Comparison of ENCODE assay signal across 8 mouse cellular contexts in the genomic region with DNA sequence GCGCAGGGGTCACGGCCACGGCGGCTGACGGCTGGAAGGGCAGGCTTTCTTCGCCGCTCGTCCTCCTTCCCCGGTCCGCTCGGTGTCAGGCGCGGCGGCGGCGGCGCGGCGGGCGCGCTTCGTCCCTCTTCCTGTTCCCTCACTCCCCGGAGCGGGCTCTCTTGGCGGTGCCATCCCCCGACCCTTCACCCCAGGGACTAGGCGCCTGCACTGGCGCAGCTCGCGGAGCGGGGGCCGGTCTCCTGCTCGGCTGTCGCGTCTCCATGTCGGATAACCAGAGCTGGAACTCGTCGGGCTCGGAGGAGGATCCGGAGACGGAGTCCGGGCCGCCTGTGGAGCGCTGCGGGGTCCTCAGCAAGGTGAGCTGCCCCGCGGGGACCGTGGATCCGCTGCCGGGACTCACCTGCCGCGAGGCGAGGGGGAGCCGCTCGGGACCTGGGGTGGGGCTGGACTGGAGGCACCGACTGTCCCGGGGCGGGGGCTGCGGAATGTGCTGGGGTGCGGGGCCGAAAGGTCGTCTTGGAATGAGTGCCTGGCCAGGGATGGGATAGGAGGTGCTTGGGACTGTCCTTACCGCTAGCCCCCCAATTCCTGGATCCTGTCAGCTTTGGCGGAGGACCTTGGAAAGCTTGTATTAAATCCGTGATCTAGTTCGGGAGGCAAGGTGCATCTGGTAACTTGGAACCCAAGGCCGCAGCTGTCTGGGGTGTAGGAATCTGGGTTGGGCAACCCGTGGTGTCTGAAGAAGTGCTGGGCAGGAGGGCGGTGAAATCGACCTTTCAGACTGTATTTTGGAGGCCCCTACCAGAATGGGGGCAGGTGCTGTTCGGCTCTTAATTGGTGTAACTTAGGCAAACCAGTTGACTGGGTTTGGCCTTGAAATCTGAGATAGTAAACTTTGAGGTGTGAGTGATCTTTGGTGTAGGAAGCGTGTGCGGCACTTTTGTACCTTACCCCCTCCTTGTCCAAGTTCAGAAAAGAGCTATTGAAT. TPM values are rescaled to one million over a fixed set of nuclear protein-coding genes. Genes with fewer than 3 reads are reported as not detected.
A peak's percentile ranks its signal among the peaks of the same experiment; 100 is the strongest.
DNase-seq lines count a peak whose midpoint lies in the region; ATAC-seq and TF ChIP-seq lines count a peak whose summit lies in the region.

No protein-coding gene starts in this region.

- peaks cover 2% of the 10 kb centered on the region; the same call in 1 of the 2 replicates for H3K36me3 ChIP-seq in erythroblast, embryonic 14.5 days (ENCODE audit: control insufficient read depth)
- no peaks in the 10 kb centered on the region for H3K36me3 ChIP-seq in hindbrain, embryonic 11.5 days (ENCODE audit: control insufficient read depth, insufficient read depth, low read length)
- H3K36me3 ChIP-seq in limb, embryonic 12.5 days: no peaks in the 10 kb centered on the region
- no peaks in the 10 kb centered on the region for H3K36me3 ChIP-seq in midbrain, embryonic 13.5 days

- peak overlapping the region; percentile 98 for H3K27ac ChIP-seq in layer of hippocampus, adult 2 months
- H3K27ac ChIP-seq in hindbrain, embryonic 11.5 days (ENCODE audit: low read depth, low read length): peak overlapping the region; percentile 87
- peak overlapping the region; percentile 90 for H3K27ac ChIP-seq in limb, embryonic 12.5 days
- H3K27ac ChIP-seq in midbrain, embryonic 13.5 days: peak overlapping the region; percentile 96

- H3K9me3 ChIP-seq in erythroblast, embryonic 14.5 days (ENCODE audit: control insufficient read depth, low read length): no peaks in the 10 kb centered on the region
- H3K9me3 ChIP-seq in hindbrain, embryonic 11.5 days (ENCODE audit: control insufficient read depth, low read length): no peaks in the 10 kb centered on the region
- no peaks in the 10 kb centered on the region for H3K9me3 ChIP-seq in limb, embryonic 12.5 days
- no peaks in the 10 kb centered on the region for H3K9me3 ChIP-seq in midbrain, embryonic 13.5 days

- peak; percentile 8 to 45 for DNase-seq in layer of hippocampus, adult 2 months (ENCODE audit: low spot score in 2 of 2)
- DNase-seq in layer of hippocampus, adult 11-12 months (ENCODE audit: low spot score): no peak
- peak; percentile 60 for DNase-seq in Muller cell, postnatal 12 days (ENCODE audit: inconsistent ontology term)
- DNase-seq in hindbrain, embryonic 11.5 days (ENCODE audit: low spot score): no peak
- DNase-seq in thymus, postnatal 4 days: peak; percentile 80

- H3K4me3 ChIP-seq in layer of hippocampus, adult 2 months: peak overlapping the region; percentile 71
- peak overlapping the region; percentile 100 for H3K4me3 ChIP-seq in erythroblast, embryonic 14.5 days (replicated peaks)
- peak overlapping the region; percentile 95 for H3K4me3 ChIP-seq in hindbrain, embryonic 11.5 days (ENCODE audit: low read depth, low read length)
- peak overlapping the region; percentile 97 for H3K4me3 ChIP-seq in limb, embryonic 12.5 days (replicated peaks)
- peak overlapping the region; percentile 92 for H3K4me3 ChIP-seq in midbrain, embryonic 13.5 days (replicated peaks)

- peak; percentile 29 for ATAC-seq in hindbrain, embryonic 11.5 days (ENCODE audit: low FRiP score)
- ATAC-seq in limb, embryonic 12.5 days (ENCODE audit: insufficient number of reproducible peaks, insufficient read depth, low FRiP score, low TSS enrichment, low read depth): no peak; the same call in 1 of the 2 replicates
- no peak for ATAC-seq in midbrain, embryonic 13.5 days

- H3K4me1 ChIP-seq in erythroblast, embryonic 14.5 days (ENCODE audit: control insufficient read depth): peaks cover 33% of the 10 kb centered on the region
- no peaks in the 10 kb centered on the region for H3K4me1 ChIP-seq in hindbrain, embryonic 11.5 days (replicated peaks; ENCODE audit: control insufficient read depth, insufficient read depth, low read length)
- H3K4me1 ChIP-seq in limb, embryonic 12.5 days (replicated peaks): peaks cover 3% of the 10 kb centered on the region; the same call in 1 of the 2 replicates
- peaks cover 17% of the 10 kb centered on the region for H3K4me1 ChIP-seq in midbrain, embryonic 13.5 days (replicated peaks)

- TF ChIP-seq CTCF in layer of hippocampus, adult 2 months (conservative IDR thresholded peaks at IDR 0.05): no peak

- under 1% methylated on average over 57 of the region's 73 CpGs for WGBS in hindbrain, embryonic 11.5 days
- under 1% methylated on average over 70 of the region's 73 CpGs for WGBS in limb, embryonic 12.5 days
- WGBS in midbrain, embryonic 13.5 days: under 1% methylated on average over 64 of the region's 73 CpGs

- no peaks in the 10 kb centered on the region for H3K27me3 ChIP-seq in erythroblast, embryonic 14.5 days (ENCODE audit: control insufficient read depth)
- H3K27me3 ChIP-seq in hindbrain, embryonic 11.5 days (ENCODE audit: control insufficient read depth, insufficient read depth, low read length): no peaks in the 10 kb centered on the region
- H3K27me3 ChIP-seq in limb, embryonic 12.5 days: no peaks in the 10 kb centered on the region
- no peaks in the 10 kb centered on the region for H3K27me3 ChIP-seq in midbrain, embryonic 13.5 days

- peak overlapping the region; percentile 75 for H3K4me2 ChIP-seq in hindbrain, embryonic 11.5 days (replicated peaks; ENCODE audit: low read depth, low read length)
- H3K4me2 ChIP-seq in limb, embryonic 12.5 days: peak overlapping the region; percentile 79
- peak overlapping the region; percentile 87 for H3K4me2 ChIP-seq in midbrain, embryonic 13.5 days (replicated peaks)

- peak overlapping the region; percentile 83 for H3K9ac ChIP-seq in hindbrain, embryonic 11.5 days (ENCODE audit: low read depth, low read length)
- H3K9ac ChIP-seq in limb, embryonic 12.5 days (replicated peaks): peak overlapping the region; percentile 91
- peak overlapping the region; percentile 90 for H3K9ac ChIP-seq in midbrain, embryonic 13.5 days (replicated peaks)

RNA-seq across cellular contexts. Expression of gene Col4a3bp, which starts 0.8 kb away (rescaled TPM):
- total RNA-seq in layer of hippocampus, adult 2 months (2021): 10 to 100 TPM; 63.7 to 64.4 TPM
- 0.54 and 0.74 TPM in 2 replicates for polyA plus RNA-seq in erythroblast, embryonic 14.5 days (2012)
- polyA plus RNA-seq in hindbrain, embryonic 11.5 days (2014; fragmentation: Nextera tagmentation; extraction: Ambion mirVana): 7.9 and 11.6 TPM in 2 replicates
- polyA plus RNA-seq in limb, embryonic 12.5 days (2016; fragmentation: Nextera tagmentation; extraction: Ambion mirVana): 9.1 and 9.8 TPM in 2 replicates
- polyA plus RNA-seq in midbrain, embryonic 13.5 days (2015; fragmentation: Nextera tagmentation; extraction: Ambion mirVana): 7.5 and 8.4 TPM in 2 replicates

RNA-seq across cellular contexts. Expression of gene Polk, which starts 0.8 kb away (rescaled TPM):
- total RNA-seq in layer of hippocampus, adult 2 months (2021): 10 to 100 TPM in 1 of 2 experiments, 1 to 10 TPM in 1; 10.0 to 11.9 TPM
- polyA plus RNA-seq in erythroblast, embryonic 14.5 days (2012): 0.03 and 0.06 TPM in 2 replicates
- polyA plus RNA-seq in hindbrain, embryonic 11.5 days (2014; fragmentation: Nextera tagmentation; extraction: Ambion mirVana): 6.7 and 8.2 TPM in 2 replicates
- 9.8 and 11.4 TPM in 2 replicates for polyA plus RNA-seq in limb, embryonic 12.5 days (2016; fragmentation: Nextera tagmentation; extraction: Ambion mirVana)
- 5.4 and 5.7 TPM in 2 replicates for polyA plus RNA-seq in midbrain, embryonic 13.5 days (2015; fragmentation: Nextera tagmentation; extraction: Ambion mirVana)

RNA-seq across cellular contexts. Expression of gene Gm17622, which starts 52.7 kb away (rescaled TPM):
- not detected for total RNA-seq in layer of hippocampus, adult 2 months (2021)
- not detected in 2 replicates for polyA plus RNA-seq in erythroblast, embryonic 14.5 days (2012)
- polyA plus RNA-seq in hindbrain, embryonic 11.5 days (2014; fragmentation: Nextera tagmentation; extraction: Ambion mirVana): not detected in 2 replicates
- not detected in 2 replicates for polyA plus RNA-seq in limb, embryonic 12.5 days (2016; fragmentation: Nextera tagmentation; extraction: Ambion mirVana)
- polyA plus RNA-seq in midbrain, embryonic 13.5 days (2015; fragmentation: Nextera tagmentation; extraction: Ambion mirVana): not detected in 2 replicates

Comparison
In these comparisons a context has a peak if more than half of its experiments do, and no peak if none do; other contexts are left out.
1. DNase-seq: peak in layer of hippocampus, adult 2 months (2 of 2), Muller cell, postnatal 12 days (single experiment) and thymus, postnatal 4 days (single experiment); none in layer of hippocampus, adult 11-12 months (single experiment) and hindbrain, embryonic 11.5 days (single experiment).
2. Peak in every context shown above with its lines, with median percentiles within 50 percentile points of each other: H3K27ac ChIP-seq, H3K4me3 ChIP-seq, H3K4me2 ChIP-seq and H3K9ac ChIP-seq.